Mouse (Mus musculus): ENCODE measurements around the gene Fgfr2.

GRCm38 (mm10) chr7:130854684-130855292, 2268.4 kb downstream of the Fgfr2 start:
- TF ChIP-seq CTCF (IDR thresholded peaks at IDR 0.05) (no peak), EP300 (IDR thresholded peaks at IDR 0.05) (peak; percentile 90)
